Mouse (Mus musculus): ENCODE measurements at regions not wholly inside any gene's neighbourhood (a gene's known extent, or its start where the extent isn't known, plus 50 kb on each side); places are given as distances from the start of the nearest gene placed in this dataset.

DNA sequence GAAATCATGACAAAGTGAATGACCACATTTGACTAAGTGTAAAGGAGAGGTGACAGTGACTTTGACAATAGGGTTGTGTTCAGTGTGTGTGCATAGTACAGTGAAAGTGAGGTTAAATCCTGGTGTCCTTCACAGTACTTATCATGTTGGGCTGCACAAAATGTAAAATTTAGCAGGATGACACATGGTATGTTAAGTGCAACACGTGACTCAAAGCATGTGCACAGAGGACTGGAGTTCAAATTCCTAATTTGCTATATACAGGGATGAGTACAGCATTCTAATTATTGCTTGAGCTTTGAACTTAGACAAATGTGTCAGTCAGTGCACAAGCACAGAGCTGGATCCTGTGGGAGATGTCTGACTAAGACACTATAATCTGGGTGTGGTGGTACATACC, 79.2 kb upstream of the Ell2 start:
- intact Hi-C loops (cut with DNase I), result no loop called here
- no peak for DNase-seq

DNA sequence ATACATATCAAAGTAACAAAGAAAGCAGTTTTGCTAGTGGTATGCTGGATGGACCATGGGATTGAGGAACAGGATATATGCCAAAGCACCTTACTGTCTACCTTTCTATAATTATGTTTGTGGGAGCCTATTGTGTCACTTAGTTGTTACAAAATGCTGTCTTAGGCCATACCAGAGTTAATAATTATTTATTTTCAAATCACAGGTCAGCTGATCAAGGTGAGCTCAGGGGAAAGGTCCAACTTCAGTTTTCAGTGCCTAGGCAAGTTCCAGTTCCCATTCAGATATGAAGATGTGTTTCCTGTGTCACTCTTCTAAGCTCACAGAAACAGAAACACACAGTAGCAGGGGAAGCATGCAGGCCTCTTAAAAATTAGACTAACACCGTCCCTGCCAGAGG, 75.5 kb upstream of the Ell2 start:
- intact Hi-C loops (cut with DNase I), result no loop called here
- DNase-seq, result no peak

- intact Hi-C loops (cut with DNase I), result no loop called here
- DNase-seq, result no peak
These were observed 59.0 kb upstream of the Ell2 start for GRCm38 (mm10) chr13:75647513-75647912.

DNA sequence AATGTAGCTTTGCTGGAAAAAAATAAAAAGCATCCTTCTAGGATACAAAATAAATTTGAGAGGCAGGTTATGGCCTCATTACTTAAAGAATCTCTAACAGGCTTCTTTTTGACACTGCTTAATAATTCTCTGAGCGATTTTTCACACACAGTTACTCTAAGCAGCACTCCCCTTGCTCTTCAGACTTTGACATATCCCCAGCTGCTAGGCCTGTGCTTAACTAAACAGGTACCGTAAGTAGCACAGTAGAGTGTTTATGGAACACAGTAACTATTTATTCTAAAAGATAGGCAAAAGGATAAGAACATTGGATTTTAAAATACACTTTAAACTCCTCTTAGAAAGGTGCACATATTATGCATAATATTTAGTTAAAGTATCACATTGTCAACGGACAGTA, 54.6 kb upstream of the Ell2 start:
- DNase-seq, result no peak
- intact Hi-C loops (cut with DNase I), result no loop called here

GRCm38 (mm10) chr13:75652966-75653365, 53.6 kb upstream of the Ell2 start:
- intact Hi-C loops (cut with DNase I), result no loop called here
- no peak for DNase-seq

Small RNAs in the stretch of these regions (microRNA-seq; reads per million reads assigned to microRNA genes)
- gene Mir682, result 0 reads per million in 2 experiments
